Mouse (Mus musculus): ENCODE results near the gene Cog1. TPM values are rescaled to one million over a fixed set of nuclear protein-coding genes. Genes with fewer than 3 reads are reported as not detected.

Gene Cog1
- polyA plus RNA-seq, 1 experiment from 2014 or later: 37.7 TPM

GRCm38 (mm10) chr11:113617132-113617911 is 31.6 kb upstream of the Cog1 start:
- ChIA-PET POLR2A (no interaction called here), CTCF (interaction anchor here (0.7 to 3.8 kb wide), 13 partner anchors 10 to 442 kb away, joined by 3 to 30 read pairs (median 3); no protein-coding TSS in a partner anchor)
- in situ Hi-C loops (cut with MboI; ENCODE audit: low pct_unique_long_range_greater_than_20kb): no loop called here
- no peaks in the 10 kb centered on the region for H3K27me3 ChIP-seq
- DNase-seq (ENCODE audit: low read depth, low spot score) (no peak), ATAC-seq (no peak)
- no peak for TF ChIP-seq CTCF (IDR thresholded peaks at IDR 0.05)

- no peak for ATAC-seq
- no peak for DNase-seq (ENCODE audit: low read depth, low spot score)
- H3K27me3 ChIP-seq: no peaks in the 10 kb centered on the region
- CTCF ChIA-PET: interaction anchor here (0.7 to 3.8 kb wide), 10 partner anchors 9 to 443 kb away, joined by 3 to 30 read pairs (median 4); no protein-coding TSS in a partner anchor
- POLR2A ChIA-PET: interaction anchor here (0.6 kb wide), 1 partner anchor 396 kb away, joined by 6 read pairs; no protein-coding TSS in a partner anchor
- in situ Hi-C loops (cut with MboI; ENCODE audit: low pct_unique_long_range_greater_than_20kb): no loop called here
- no peak for TF ChIP-seq CTCF (IDR thresholded peaks at IDR 0.05)
These were observed 30.7 kb upstream of the Cog1 start for GRCm38 (mm10) chr11:113618303-113618671.

GRCm38 (mm10) chr11:113618672-113619419 is 30.1 kb upstream of the Cog1 start, which contains the start of gene Sstr2:
Gene Sstr2 (plus strand): TSS chr11:113619342.
- no peak for DNase-seq (ENCODE audit: low read depth, low spot score)
- in situ Hi-C loops (cut with MboI; ENCODE audit: low pct_unique_long_range_greater_than_20kb): no loop called here
- ChIA-PET CTCF (interaction anchor here (1.1 to 3.8 kb wide), 6 partner anchors 9 to 443 kb away, joined by 3 to 30 read pairs (median 4); no protein-coding TSS in a partner anchor), POLR2A (interaction anchor here (0.6 kb wide), 1 partner anchor 397 kb away, joined by 6 read pairs; no protein-coding TSS in a partner anchor)
- no peaks in the 10 kb centered on the region for H3K27me3 ChIP-seq
- ATAC-seq: peak; percentile 69
- TF ChIP-seq CTCF (IDR thresholded peaks at IDR 0.05): no peak

- CTCF ChIA-PET: interaction anchor here (1.1 to 3.8 kb wide), 3 partner anchors 9 to 444 kb away, joined by 3 to 30 read pairs (median 4); no protein-coding TSS in a partner anchor
- TF ChIP-seq CTCF (IDR thresholded peaks at IDR 0.05): no peak
- no peaks in the 10 kb centered on the region for H3K27me3 ChIP-seq
- POLR2A ChIA-PET: no interaction called here
- DNase-seq (ENCODE audit: low read depth, low spot score) (no peak), ATAC-seq (no peak)
- in situ Hi-C loops (cut with MboI; ENCODE audit: low pct_unique_long_range_greater_than_20kb): no loop called here
These were observed 29.4 kb upstream of the Cog1 start for GRCm38 (mm10) chr11:113619420-113620080.

- in situ Hi-C loops (cut with MboI; ENCODE audit: low pct_unique_long_range_greater_than_20kb): no loop called here
- no peak for DNase-seq (ENCODE audit: low read depth, low spot score)
- no peaks in the 10 kb centered on the region for H3K27me3 ChIP-seq
- ChIA-PET POLR2A (no interaction called here), CTCF (no interaction called here)
- ATAC-seq: no peak
- TF ChIP-seq CTCF (IDR thresholded peaks at IDR 0.05): no peak
These were observed 28.0 kb upstream of the Cog1 start for GRCm38 (mm10) chr11:113621001-113621400.

- CTCF ChIA-PET: no interaction called here
- DNase-seq (ENCODE audit: low read depth, low spot score) (no peak), ATAC-seq (no peak)
- POLR2A ChIA-PET: interaction anchor here (0.6 kb wide), 1 partner anchor 124 kb away, joined by 3 read pairs; no protein-coding TSS in a partner anchor
- no peak for TF ChIP-seq CTCF (IDR thresholded peaks at IDR 0.05)
- in situ Hi-C loops (cut with MboI; ENCODE audit: low pct_unique_long_range_greater_than_20kb): no loop called here
- no peaks in the 10 kb centered on the region for H3K27me3 ChIP-seq
These were observed 26.9 kb upstream of the Cog1 start for GRCm38 (mm10) chr11:113622028-113622427.

- H3K27me3 ChIP-seq: no peaks in the 10 kb centered on the region
- ChIA-PET CTCF (no interaction called here), POLR2A (no interaction called here)
- no peak for ATAC-seq
- no peak for DNase-seq (ENCODE audit: low read depth, low spot score)
- in situ Hi-C loops (cut with MboI; ENCODE audit: low pct_unique_long_range_greater_than_20kb): loop anchor here (5.0 to 25.0 kb wide), 4 partner anchors 133 to 1463 kb away; no protein-coding TSS in a partner anchor
- TF ChIP-seq CTCF (IDR thresholded peaks at IDR 0.05): no peak
These were observed 23.5 kb upstream of the Cog1 start for GRCm38 (mm10) chr11:113625437-113625836.

GRCm38 (mm10) chr11:113627785-113628184 is 21.2 kb upstream of the Cog1 start:
- no peak for TF ChIP-seq CTCF (IDR thresholded peaks at IDR 0.05)
- ChIA-PET CTCF (interaction anchor here (1.0 to 2.0 kb wide), 11 partner anchors 8 to 454 kb away, joined by 3 to 11 read pairs (median 4); partner anchors contain the start of gene Sstr2), POLR2A (no interaction called here)
- ATAC-seq (no peak), DNase-seq (ENCODE audit: low read depth, low spot score) (no peak)
- no peaks in the 10 kb centered on the region for H3K27me3 ChIP-seq
- in situ Hi-C loops (cut with MboI; ENCODE audit: low pct_unique_long_range_greater_than_20kb): loop anchor here (5.0 to 25.0 kb wide), 4 partner anchors 135 to 1465 kb away; no protein-coding TSS in a partner anchor

- peak; percentile 57 for TF ChIP-seq CTCF (IDR thresholded peaks at IDR 0.05)
- CTCF ChIA-PET: interaction anchor here (0.9 to 3.0 kb wide), 10 partner anchors 13 to 456 kb away, joined by 3 to 19 read pairs (median 3); no protein-coding TSS in a partner anchor
- ATAC-seq (no peak), DNase-seq (ENCODE audit: low read depth, low spot score) (no peak)
- H3K27me3 ChIP-seq: no peaks in the 10 kb centered on the region
- POLR2A ChIA-PET: interaction anchor here (0.9 kb wide), 1 partner anchor 18 kb away, joined by 4 read pairs; no protein-coding TSS in a partner anchor
- in situ Hi-C loops (cut with MboI; ENCODE audit: low pct_unique_long_range_greater_than_20kb): loop anchor here (5.0 to 25.0 kb wide), 4 partner anchors 333 to 1468 kb away; no protein-coding TSS in a partner anchor
These were observed 18.3 kb upstream of the Cog1 start for GRCm38 (mm10) chr11:113630642-113631041.

Data from Patski (cell line).